Mouse (Mus musculus) brain, embryonic 14.5 days (tissue): ENCODE data around the gene Jsrp1. TPM values are rescaled to one million over a fixed set of nuclear protein-coding genes. Genes with fewer than 3 reads are reported as not detected.

ENCODE experiments used
- DNase-seq: peaks from one replicate; pipeline ENCODE4 v3.0.0-alpha.2; 2011; ENCODE audit warnings: low read depth
- CTCF ChIP-seq: fragments of 200-500 bp; IDR thresholded peaks from 2 replicates; pipeline ENCODE4 v1.5.1; 2012; ENCODE audit warnings: inconsistent platforms, mild to moderate bottlenecking, moderate library complexity, borderline replicate concordance; ENCODE audit not compliant: insufficient read depth, insufficient read length; ENCODE audit errors: extremely low read depth
- POLR2A ChIP-seq: fragments of 200-500 bp; IDR thresholded peaks from 2 replicates; pipeline ENCODE4 v1.6.1; 2012; ENCODE audit warnings: mild to moderate bottlenecking, inconsistent platforms, borderline replicate concordance; ENCODE audit not compliant: poor library complexity, insufficient read depth, insufficient read length, severe bottlenecking; ENCODE audit errors: extremely low read depth
- polyA plus RNA-seq: library from polyadenylated mRNA; depleted of rRNA; stranded (reverse); fragments of >200 nt; gene quantifications from 2 replicates; pipeline ENCODE4 v1.2.3, GENCODE M21; 2012

The Jsrp1 gene
- polyA plus RNA-seq, 1 experiment, result 0.21 TPM

DNA sequence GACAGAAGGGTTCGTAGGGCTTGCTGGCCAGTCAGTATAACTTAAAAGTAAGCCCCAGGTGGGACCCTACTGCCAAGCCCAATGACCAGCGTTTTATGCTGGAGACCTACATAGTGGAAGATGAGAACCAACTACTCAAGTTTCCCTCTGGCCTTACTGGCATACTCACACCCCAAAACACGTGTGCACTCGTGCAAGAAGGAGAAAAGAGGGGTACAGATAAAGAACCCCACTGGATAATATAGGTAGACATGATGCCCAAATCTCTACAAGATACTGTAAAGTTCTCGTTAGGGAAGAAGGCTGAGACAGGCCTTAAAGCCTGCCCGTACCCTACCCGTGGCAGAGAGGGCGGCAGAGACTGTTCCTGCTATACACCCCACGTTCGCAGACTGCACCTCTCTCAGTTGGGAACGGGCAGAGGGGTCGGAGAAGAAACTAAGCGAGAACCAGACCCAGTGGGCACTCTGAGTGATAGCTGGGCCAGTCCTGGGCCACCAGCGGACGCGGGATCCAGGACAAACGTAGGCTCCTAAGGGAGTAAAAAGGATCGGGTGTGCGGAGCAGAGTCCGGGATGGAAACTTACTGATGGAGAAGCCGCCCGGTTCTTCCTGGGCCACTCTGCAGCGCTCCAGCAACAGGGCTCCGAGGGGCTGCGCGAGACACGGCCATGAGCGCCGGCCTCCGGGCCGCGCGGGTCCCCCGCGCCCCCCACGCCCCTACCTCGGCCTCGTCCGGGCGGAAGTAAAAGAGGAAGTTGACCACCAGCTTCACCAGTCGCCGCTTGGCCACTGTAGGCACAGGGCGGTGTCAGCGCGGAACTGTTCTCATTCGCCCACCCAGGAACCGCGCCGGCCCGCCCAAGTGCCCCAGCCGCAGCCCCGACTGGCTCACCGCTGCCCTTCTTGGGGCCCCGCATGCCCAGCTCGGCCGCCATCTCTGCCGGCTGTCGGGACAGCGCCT lies 15.8 kb downstream of the Jsrp1 start:
- DNase-seq, result no peak
- no peak for TF ChIP-seq CTCF
- no peak; the same call in 1 of the 2 replicates for TF ChIP-seq POLR2A

- TF ChIP-seq CTCF (no peak), POLR2A (no peak)
Measured at GRCm38 (mm10) chr10:80796307-80796848, 16.9 kb downstream of the Jsrp1 start.

GRCm38 (mm10) chr10:80794750-80795149 lies 18.5 kb downstream of the Jsrp1 start:
- no peak for TF ChIP-seq POLR2A
- no peak for TF ChIP-seq CTCF
- no peak for DNase-seq

More at GRCm38 (mm10) chr10:80796307-80796848, 16.9 kb downstream of the Jsrp1 start:
- no peak for DNase-seq

- TF ChIP-seq CTCF, result no peak
- no peak for TF ChIP-seq POLR2A
- no peak for DNase-seq
Measured at GRCm38 (mm10) chr10:80793803-80794202, 19.5 kb downstream of the Jsrp1 start.

GRCm38 (mm10) chr10:80793033-80793784 lies 20.1 kb downstream of the Jsrp1 start:
- no peak for DNase-seq
- TF ChIP-seq CTCF (no peak), POLR2A (no peak)

DNA sequence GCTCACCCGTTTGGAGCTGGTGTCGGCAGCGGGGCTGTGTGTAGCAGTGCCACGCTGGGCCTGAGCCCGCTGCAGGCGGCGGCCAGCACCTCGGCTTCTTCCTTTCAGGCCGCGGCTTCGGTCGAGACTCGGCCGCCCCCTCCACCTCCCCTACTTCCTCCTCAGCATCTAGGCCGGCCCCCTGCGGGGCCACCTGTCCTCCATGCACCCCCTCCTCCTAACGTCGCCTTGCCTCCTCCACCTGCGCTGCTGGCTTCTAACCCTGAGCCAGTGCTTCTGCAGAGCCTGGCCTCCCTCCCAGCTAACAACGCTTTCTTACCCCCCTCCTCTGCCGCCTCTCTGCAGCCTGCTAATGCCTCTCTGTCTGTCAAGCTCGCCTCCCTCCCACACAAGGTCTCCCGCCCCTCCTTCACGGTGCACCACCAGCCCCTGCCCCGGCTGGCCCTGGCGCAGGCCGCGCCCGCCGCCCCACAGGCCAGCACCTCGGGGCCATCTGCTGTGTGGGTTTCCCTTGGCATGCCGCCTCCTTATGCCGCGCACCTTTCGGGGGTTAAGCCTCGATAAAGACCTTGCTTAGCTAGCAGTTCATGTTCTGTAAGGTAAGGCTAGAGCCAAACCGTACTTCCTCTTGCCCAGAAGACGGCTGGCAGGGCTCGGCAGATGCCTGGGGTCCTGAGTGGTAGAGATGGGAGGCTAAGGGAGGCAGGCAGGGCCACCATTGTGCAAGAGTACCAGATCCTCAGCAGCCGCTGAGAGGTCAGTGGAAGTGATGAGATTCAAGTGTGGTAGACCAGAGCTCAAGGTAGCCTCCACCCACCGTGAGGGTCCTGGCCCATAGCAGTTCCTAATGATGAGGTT lies 20.9 kb downstream of the Jsrp1 start:
- peak; percentile 24 for DNase-seq

DNA sequence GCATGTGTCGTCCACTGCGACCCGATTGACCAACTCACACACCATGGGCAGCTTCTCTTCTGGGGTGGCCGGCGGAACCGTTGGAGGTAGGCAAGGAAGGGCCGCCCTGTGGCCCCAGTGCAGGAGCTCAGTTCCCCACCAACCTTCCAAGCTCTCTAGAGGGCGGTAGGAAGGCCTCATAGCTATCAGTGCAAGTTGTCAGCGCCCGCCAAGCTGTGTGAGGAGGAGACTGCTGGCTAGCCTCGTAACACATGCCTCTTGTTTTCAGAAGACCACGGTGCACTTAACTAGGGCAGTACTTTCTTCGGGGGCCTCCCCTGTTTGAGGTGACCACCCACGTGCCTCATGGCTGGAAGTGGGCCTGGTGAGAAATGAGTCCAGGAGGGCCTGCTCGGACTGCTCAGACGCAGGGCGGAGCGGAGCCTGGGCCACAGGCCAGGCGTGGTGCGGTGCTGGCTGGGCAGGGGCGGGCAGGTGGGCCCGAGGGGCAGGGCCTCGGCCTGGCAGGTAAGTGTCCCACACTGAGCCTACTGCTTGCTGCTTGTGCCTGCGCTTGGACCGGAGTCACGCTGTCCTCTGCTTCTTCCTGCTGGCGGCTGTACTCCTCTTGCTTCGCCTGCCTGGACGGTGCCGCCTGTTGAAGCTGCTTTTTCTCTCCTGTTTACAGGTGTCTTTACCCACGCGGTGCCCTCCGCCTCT lies 21.7 kb downstream of the Jsrp1 start:
- TF ChIP-seq POLR2A (no peak), CTCF (no peak)
- DNase-seq, result no peak

More for the DNA sequence above, 20.9 kb downstream of the Jsrp1 start:
- TF ChIP-seq CTCF (no peak), POLR2A (no peak)

DNA sequence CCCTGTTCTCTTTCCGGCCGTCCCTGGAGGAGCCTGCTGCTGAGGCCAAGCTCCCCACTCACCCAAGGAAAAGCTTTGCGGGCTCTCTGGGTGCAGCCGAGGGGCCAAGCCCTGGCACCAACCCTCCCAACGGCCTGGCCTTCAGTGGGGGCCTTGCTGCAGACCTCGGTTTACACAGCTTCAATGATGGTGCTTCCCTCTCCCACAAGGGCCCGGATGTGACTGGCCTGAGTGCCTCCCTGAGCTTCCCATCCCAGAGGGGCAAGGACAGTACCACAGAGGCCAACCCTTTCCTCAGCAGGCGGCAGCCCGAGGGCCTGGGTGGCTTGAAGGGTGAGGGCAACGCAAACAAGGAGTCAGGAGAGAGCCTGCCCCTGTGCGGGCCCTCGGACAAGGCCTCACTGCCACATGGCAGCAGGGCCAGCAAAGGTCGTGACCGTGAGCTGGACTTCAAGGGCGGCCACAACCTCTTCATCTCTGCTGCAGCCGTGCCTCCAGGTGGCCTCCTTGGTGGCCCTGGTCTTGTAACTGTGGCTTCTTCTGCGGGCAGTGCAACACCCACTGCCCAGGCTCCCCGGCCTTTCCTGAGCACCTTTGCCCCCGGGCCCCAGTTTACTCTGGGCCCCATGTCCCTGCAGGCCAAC lies 22.4 kb downstream of the Jsrp1 start:
- TF ChIP-seq POLR2A (no peak), CTCF (no peak)
- no peak for DNase-seq

GRCm38 (mm10) chr10:80787517-80787916 lies 25.8 kb downstream of the Jsrp1 start:
- no peak for DNase-seq
- TF ChIP-seq POLR2A (no peak), CTCF (no peak)
